Mouse (Mus musculus) gastrocnemius, adult 18-20 months (tissue): ENCODE results near the gene Slc4a2. TPM values are rescaled to one million over a fixed set of nuclear protein-coding genes. Genes with fewer than 3 reads are reported as not detected.

Experiments used
- DNase-seq: peaks from one replicate; pipeline ENCODE4 v3.0.0; 2021; ENCODE audit warnings: low spot score
- long read RNA-seq, 2 experiments: library from polyadenylated mRNA; stranded (forward); transcript quantifications; one replicate each; pipeline ENCODE4 v2.0.0; 2021
- total RNA-seq, 2 experiments: library from RNA; stranded (reverse); gene quantifications; 2 replicates each; pipeline ENCODE4 v1.2.3; 2021

Slc4a2 gene
- 10 to 100 TPM; 13.9 to 14.3 TPM for total RNA-seq
- long read RNA-seq, experiment 1, full-length matches to known transcripts = 8 of 22 reads
- long read RNA-seq, experiment 1, partial matches to known transcripts = 4 of 22 reads
- long read RNA-seq, experiment 1, other reads (novel, unspliced or antisense) = 10 of 22 reads
- long read RNA-seq, experiment 2, full-length matches to known transcripts = 7 of 17 reads
- long read RNA-seq, experiment 2, partial matches to known transcripts = 4 of 17 reads
- long read RNA-seq, experiment 2, other reads (novel, unspliced or antisense) = 6 of 17 reads

DNA sequence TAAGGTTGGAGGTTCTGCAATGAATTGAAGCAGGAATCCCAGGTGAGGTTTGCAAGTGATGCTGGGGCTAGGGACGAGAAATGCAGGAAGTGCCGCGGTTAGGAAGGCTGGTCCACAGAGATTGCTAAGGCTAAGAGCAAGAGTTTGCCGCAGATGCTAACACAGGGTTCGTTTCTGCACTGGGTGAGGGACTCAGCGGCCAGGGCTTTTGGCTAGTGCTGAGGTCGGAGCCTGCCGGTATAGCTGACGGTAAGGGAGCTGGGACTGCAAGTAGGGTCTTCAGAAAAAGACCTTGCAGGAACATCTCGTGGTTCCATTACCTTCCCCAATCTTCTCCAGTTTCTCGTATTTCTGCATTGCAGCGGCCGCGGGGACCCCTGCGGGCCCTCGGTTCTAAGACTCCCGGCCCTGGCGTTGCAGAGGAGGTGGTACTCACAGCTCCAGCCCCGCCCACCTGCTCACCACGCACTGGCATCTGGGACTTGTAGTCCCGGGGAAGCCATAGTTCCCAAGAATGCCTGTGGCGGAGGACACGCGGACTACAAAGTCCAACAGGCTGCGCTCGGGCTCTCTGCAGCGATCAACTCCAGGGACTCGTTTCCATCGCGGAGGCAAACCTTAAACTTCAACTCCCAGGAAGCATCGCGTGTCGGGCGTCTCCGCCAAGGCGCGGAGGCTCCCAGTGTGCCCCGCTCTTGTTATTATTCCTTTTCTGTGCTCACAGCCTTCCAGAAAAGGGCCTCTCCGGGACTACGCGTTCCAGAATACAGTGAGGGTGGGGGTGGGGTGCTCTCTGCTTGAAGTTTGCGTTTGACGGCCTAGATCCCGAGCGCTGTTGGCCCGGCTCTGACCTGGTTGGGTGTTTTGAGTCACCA is at the start of gene Slc4a2, which contains the start of gene Cdk5:
TSS of gene Slc4a2 (plus strand) at position 709 of the 875 bp plus-strand sequence.
TSS of gene Cdk5 (minus strand) at position 402 of the 875 bp plus-strand sequence.
- peak; percentile 99 for DNase-seq

DNA sequence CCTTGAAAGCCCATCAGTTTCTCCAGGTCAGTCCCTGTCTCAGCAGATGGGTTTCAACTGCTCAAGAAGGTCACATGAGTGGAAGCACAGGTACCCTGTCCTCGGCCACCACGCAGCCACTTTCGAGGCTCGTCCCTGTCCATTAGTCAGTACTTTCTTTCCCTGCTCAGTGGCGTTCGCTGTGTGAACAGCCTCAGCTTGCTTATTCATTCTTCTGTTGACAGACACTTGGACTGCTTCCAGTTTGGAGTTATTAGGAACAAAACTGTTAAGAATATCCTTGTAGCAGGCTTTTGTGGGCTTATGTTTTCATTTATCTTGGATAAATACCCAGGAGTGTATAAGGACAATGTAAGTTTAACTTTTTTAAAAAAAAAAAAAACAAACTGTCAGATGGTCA is 49.4 kb upstream of the Slc4a2 start:
- DNase-seq = no peak

DNA sequence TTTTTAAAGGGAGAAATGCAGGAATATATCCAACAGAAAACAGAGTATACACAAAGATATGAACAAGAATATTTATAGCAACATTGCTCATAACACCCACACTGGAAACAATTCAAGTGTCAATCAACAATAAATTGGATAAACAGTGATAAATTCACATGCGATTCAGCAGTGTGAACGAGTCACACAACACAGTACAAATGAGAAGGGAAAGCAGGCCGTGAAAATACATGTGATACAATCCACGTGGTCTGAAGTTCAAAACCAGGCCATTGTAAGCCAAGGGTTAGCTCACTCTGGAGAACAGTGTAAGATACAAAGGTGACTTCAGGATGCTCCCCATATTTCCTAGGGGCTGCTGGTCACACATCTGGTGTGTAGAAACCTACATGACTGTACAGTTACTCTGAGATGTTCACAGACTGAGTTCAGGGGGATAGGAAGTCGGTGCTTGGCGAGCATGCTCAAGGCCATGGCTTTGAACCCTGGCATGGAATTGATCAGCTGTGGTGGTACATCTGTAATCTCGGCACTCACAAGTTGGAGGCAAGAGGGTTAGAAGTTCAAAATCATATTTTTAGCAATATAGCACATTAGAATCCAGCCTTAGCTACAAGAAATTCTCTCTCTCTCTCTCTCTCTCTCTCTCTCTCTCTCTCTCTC is 48.8 kb upstream of the Slc4a2 start:
- DNase-seq = no peak

DNA sequence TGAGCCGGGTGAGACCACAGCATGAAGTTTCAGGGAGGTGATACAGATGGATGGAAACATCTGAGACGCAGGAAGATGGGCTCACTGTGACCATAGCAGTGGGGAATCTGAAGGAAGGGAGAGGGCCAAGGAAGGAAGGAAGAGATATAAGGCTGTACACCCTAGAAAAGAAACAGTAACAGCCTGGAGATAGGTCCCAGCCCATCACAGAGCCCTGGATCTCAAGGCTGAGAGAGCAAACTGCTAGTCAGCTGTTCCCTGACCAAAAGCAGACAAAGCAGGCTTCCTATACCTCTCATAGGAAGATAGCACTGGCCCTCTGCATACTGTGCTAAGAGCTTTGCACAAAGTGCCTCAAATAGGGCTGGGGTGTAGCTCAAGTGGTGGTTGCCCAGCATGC is 44.9 kb upstream of the Slc4a2 start:
- DNase-seq = no peak

DNA sequence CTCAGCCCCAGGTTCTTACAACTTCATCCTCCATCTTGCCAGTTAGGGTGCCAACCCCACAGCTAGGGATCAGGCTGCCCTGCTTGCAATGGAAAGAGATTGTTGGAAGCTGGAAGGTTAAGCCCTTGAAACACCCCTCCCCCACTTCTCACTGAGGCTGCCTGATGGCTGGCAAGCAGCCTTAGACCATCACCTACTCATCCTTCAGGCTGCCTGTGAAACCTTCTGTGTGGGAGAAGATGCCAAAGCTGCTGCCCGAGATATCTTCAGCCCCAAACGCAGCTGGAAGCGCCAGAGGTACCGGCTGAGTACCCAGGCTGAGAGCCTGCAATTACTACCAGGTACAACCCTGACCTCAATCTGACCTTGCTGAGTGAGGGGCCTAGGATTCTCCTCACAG is 44.1 kb upstream of the Slc4a2 start:
- DNase-seq = no peak

DNA sequence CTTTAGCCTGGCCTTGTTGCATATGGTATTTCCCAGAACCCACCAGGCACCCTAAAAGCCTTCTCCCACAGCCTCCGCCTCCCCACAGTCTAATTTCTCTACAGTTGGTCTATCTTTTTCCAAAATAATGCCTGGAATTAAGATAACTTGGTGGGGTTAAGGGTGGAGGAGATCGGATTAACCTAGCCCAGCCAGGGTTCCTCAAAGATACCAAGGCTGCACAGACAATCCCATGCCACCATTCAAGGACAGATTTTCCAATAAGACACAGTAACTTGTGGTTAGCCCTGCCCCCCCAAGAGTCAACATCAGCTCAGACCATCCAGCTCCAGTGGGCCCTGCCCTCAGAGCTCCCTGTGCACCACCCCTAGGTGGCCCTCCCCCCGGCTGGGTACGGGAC is 43.1 kb upstream of the Slc4a2 start:
- DNase-seq = no peak

DNA sequence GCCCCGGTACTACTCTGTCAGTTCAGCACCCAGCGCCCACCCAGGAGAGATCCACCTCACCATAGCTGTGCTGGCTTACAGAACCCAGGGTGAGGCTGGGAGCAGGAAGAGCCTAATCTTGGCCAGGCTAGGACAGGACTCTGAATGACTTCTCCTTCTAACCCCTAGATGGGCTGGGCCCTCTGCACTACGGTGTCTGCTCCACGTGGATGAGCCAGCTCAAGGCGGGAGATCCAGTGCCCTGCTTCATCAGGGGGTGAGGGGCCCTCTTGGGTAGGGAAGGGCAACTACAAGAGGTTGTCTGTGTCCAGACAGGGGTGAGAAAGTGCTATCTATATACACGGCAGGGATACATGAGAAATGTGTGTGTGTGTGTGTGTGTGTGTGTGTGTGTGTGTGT is 42.2 kb upstream of the Slc4a2 start:
- DNase-seq = no peak

DNA sequence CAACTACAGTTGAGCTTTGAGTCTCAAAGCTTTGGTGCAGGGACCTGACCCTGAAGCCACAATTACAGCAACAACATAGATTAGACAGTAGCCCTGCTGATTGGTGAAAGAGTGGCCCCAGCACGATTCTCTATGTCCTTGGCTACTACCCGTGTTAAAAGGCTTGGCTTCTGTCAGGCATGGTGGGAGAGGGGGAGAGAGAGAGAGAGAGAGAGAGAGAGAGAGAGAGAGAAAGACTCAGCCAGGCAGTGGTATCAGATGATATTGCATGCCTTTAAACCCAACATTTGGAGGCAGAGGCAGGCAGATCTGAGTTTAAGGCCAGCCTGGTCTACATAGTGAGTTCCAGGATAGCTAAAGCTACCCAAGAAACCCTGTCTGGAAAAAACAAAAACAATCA is 41.6 kb upstream of the Slc4a2 start:
- DNase-seq = no peak

DNA sequence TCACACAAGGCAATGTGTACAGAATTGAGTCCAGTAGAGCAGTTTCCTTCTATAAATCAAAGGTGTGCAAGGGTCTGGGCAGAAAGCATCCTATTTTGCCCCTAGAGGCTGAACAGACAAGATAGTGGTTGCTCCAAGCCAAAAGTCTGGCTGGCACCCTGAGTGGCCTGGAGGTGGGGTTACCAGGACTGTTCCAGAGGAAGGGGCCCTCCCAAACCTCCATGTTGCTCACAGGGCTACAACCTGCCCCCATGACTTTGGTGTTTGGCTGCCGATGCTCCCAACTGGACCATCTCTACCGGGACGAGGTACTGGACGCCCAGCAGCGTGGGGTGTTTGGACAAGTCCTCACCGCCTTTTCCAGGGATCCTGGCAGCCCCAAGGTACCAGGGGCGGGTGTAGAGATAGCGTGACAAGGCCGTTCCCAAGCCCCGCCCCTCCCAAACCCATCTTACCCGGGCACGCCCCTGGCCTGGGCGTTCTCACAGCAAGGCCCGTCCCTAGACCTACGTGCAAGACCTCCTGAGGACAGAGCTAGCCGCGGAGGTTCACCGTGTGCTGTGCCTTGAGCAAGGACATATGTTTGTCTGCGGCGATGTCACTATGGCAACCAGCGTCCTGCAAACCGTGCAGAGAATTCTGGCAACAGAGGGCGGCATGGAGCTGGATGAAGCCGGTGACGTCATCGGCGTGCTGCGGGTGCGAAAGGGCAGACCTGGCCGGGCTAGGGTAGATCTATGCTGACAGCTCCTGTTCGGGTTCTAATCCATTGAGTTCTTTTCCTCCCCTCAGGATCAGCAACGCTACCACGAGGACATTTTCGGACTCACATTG is 40.4 kb upstream of the Slc4a2 start:
- peak; percentile 89 for DNase-seq

DNA sequence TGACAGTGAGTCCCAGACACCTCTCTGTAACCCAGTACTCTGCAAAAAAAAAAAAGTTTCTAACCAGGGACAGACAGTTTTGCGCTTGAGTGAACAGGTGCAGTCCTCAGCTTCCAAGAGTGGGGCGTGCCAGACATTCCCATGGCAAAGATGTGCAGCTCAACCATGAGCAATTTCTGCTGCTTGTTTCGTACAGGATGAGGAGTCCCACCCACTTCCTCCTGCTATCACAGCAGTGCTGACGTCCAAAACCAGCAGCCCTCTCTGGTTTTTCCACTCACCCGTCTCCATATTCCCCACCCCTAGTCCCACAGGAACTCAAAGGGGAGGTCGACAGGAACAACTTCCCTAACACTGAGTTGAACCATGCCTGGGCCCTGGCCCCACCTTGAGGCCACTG is 39.2 kb upstream of the Slc4a2 start:
- DNase-seq = peak; percentile 30

DNA sequence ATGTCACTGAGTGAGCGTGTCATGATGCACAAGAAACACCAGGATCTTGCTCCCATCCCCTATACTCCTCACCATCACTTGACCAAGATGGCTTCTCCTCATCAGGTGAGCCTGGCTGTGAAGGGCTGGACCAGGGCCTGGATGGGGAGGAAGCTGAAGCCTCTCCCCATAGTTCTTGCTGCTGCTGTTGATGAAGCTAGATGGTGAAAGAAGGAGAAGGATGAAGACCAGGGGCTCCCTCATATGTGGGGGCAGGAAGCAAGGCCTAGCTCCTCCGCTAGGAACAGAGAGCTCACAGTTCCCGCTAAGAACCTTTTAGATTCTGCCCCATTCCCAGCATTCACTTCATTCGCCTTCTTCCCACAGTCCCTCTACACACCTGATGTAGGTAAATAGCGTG is 38.3 kb upstream of the Slc4a2 start:
- DNase-seq = no peak

DNA sequence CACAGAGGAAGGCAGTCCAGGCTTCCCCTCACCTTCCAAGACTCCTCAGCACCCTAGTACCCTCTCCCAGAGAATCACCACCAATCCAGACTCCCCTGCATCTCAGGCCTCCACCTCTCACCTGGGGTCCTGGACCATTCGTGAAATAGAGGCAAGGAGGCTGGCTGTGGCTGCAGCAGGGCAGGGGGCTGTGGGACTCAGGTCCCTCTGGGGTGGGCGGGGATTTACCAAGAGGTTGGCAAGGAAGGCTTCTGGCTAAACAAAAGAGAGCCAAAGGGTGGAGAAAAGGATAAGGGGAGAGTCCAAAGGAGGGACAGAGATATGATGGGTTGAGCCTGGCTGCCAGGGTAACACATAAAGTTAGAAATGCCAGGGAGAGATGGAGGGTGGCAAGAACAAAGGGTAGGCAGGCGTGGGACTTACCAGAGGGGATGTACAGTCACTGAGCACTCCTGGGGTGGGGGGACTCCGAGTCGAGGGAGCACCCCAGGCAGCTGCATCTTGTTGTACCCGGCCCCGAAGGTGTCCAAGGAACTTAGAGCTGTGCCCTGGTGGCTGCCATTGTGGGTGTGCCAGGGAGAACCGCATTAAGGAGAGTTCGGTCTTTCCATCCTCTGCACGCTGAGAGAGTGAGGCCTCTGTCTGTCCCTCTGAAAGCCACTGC is 37.6 kb upstream of the Slc4a2 start:
- DNase-seq = no peak

DNA sequence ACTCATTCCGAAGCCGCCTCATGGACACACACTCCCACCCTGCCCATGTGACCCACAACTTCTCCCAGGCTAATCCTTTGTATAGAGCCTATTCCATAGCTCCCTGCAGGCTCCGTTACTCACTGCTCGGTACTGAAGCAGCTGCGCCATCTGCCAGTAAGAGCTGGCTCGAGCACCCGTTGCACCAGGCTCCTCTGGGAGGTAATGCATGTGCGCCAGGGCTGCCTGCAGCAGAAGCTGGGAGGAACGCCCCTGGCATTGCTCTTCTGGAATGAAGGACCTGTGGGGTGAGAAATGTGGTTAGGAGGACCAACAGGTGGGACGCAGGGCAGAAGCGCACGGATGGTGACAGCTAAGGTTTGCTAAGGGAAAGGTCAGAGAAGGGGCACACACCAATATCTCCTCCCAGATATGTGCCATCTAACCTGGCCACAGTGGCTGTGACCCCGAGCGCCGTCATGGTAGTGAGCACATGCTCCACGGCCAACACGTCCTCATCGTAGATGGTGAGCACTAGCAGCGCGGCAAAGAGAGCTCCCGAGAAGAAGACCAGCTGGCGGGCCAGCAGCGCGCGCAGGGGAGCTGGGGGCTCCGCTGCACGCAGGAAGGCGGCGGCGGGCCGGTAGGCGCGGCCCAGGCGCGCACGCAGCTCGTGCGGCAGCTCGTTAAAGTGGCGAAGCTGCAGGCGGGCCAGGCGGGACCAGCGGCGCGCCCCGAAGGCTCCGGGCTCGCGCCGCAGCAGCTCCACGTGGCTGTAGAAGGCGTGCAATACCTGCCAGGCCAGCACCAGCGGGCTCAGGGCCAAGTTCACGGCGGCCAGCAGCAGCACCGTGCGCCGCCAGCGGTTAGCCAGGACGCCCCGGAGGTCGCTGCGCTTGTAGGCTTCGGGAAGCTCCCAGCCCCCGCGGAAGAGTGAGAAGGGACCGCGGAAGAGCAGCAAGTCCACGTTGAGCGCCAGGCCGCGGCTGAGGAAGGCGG is 36.1 kb upstream of the Slc4a2 start:
- peak; percentile 49 for DNase-seq

DNA sequence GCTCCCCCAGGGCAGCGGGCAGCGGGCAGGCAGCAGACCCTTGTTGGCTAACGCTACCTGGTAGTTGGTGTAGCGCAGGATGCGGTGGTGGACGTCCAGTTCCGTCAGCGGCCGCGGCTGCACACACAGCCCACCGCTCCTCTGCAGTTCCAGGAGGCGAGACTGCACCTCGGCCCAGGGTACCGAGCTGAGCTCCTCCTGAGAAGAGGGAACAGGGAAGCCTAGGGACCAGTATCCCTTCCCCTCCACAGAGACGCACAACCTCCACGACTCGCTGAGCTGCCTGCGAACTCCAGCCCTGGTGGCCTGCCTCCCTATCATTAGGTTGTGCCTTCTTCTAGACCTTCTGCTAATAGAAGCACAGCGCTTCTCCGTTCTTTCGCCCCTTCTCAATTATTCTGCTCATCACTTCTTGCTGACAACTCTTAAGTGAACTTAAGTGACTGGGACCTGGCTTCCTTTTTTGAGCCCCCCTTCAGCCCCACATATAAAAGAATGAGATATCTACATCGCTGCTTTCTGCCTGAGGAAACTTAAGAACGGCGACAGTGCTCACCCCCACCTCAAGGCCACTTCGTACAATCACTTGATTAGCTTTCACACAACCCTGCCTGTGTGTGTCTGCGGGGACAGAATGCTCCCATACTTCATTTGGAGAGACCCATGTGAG is 35.3 kb upstream of the Slc4a2 start:
- no peak for DNase-seq

DNA sequence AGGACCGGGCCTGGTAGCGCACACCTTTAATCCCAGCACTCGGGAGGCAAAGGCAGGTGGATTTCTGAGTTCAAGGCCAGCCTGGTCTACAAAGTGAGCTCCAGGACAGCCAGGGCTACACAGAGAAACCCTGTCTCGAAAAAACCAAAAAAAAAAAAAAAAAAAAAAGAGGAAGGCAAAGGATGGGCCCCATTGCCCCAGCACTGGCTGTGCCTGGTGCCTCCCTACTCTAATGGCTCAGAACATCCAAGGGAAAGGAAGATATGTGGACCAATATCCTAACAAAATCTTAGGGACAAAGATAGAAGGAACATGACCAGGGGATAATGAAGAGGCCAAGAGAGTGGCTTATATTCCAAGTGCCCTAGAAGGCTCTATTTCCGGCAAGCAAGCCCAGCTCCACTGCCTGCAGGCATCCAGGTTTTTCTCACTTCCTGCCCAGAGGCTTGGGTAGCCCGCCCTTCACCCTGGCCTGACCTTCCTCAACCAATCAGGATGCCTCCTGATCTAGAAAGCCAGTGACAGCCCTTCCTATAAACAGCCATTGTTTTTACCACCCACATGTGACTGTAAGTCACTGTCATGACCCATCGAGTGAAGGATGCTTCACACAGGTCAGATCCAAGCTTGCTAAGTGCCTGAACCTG is 34.5 kb upstream of the Slc4a2 start:
- no peak for DNase-seq

DNA sequence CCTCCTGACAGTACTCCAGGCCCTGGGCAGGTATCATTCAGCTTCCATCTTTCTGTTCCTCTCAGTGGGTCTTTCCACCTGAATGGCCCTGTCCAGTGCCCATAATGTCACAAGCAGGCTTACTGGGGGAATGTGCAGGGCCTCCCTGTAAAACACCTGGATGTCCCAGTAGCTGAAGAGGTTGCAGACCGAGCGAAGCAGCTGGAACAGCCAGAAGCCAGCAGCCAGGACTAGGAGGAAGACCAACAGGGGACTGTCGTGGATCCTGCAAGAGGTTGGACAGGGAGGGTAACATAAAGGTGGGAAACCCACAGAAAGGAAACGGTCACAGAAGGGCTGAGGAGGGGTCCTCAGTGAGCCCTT is 34.0 kb upstream of the Slc4a2 start:
- no peak for DNase-seq

DNA sequence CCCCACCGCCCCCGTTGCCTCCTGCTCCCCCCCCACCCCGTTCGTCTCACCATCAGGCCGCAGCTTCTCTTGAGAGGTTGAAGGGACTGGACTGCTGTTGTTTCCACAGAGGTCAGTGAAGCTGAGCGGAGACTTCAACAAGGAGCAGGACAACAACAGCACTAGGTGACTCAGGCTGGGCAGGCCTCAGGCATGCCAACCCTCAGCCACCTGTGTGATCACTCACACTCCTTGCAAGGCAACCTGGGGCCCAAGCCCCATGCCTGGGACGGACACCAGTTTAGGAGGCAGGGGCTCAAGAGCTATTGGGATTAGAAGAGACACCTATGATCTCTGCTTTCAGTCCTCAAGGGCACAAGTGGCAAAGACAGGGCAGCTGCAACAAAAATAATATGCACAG is 31.8 kb upstream of the Slc4a2 start, which contains the start of gene Atg9b:
TSS of gene Atg9b (minus strand) at position 280 of the 400 bp plus-strand sequence.
- DNase-seq = no peak

DNA sequence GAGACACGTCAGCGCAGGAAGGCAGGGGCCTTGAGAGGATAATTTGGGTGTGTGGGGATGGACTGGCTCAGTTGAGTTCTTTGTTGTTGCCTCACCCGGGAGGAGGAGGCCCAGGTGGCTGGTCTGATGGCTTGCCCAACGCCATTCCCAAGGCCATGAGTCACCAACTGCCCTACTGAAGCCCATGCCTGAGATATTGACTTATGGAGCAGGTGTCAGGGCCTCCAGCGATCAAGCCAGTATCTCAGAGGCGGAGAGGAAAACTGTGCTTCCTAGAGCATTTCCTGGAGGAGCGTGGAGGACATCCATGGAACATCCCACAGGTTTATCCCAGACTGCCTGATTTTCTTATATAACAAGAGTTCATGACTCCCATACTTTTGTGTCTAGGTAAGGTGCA is 30.9 kb upstream of the Slc4a2 start:
- DNase-seq = no peak
